Mouse (Mus musculus): ENCODE data around the gene Trmt1.

- TF ChIP-seq CTCF (IDR thresholded peaks at IDR 0.05; ENCODE audit: insufficient read depth, low read length) (no peak), POLR2A (IDR thresholded peaks at IDR 0.05; ENCODE audit: borderline replicate concordance, extremely low read depth, low read depth, low read length) (no peak)
These were observed 16.5 kb downstream of the Trmt1 start for GRCm38 (mm10) chr8:84702561-84702960.

All from lung, adult 2 months (tissue).